Mouse (Mus musculus): ENCODE measurements at regions not wholly inside any gene's neighbourhood (a gene's known extent, or its start where the extent isn't known, plus 50 kb on each side); places are given as distances from the start of the nearest gene placed in this dataset.
A peak's percentile ranks its signal among the peaks of the same experiment; 100 is the strongest.
"Not testable (repeated sequence)": the region's sequence is repeated elsewhere in the genome, so short reads cannot be mapped to it uniquely, and the experiment has no call there.

DNA sequence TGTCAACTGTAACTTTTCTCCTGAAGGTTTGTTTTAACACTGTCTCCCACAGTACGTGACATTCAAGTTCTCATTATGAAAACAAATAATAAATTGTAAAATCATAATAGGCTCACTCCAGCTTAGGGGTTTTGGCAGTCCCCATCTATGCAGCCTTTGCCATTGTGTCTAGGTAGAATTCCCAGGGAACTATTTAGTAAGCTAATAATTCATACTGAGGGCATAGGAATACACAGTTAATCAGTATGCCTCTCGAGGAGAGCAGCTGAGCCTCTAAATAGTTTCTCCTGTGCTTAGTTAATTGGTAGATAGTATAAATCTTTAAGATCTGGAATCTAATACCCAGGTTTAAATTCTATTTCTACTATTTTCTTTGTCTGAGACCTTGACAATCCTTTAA is 191.7 kb downstream of the Tprg start:
- no peak for DNase-seq (ENCODE audit: low spot score)

- no peak for DNase-seq (ENCODE audit: low spot score)
Observed at GRCm38 (mm10) chr16:25483831-25484254, 197.2 kb downstream of the Tprg start.

DNA sequence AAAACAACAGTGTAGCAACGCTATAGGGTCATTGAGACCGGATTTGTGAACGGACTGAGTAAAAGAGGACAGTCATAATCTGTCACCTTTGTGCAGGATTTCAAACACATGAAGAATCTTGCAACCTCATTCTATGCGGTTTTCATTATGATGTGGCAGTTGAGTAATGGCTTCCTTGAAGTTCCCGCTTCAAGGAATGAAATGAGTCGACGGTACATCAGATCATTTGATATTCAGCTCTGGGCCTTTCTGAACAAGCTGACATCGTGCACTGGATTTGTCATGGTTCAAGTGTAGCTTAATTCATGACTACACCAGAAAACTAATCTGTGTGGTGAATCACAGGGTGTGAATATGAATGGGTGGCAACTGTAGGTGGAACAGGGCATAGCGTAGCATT is 198.4 kb downstream of the Tprg start:
- no peak for DNase-seq (ENCODE audit: low spot score)

DNA sequence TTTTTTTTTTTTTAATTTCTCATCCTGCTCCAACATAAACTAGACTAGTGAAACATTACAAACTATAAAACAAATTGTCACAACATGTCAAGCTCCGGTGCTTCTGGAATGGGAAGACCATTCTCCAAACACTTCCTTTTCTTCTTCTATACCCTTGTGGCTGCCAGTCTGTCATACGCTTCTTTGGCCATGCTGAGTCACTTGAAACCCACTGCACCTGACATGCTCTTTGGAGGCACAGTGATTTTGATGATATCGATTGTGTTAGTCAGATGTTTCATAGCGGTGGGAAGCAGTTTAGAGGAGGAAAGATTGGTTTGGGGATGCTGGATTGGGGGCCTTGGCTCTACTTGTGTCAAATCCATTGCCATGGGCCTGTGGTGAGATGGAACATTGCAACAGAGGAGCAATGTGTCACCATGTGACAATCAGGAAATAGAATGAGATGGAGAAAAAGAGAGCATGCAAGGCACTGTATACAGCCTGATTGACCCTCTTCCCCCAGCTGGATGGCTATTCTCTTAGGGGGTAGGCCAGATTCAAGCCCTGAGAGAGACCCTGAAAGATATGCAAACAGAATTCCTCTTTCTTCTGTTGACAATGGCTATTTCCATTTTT is 197.0 kb upstream of the Trp63 start:
- no peak for DNase-seq (ENCODE audit: low spot score)

DNA sequence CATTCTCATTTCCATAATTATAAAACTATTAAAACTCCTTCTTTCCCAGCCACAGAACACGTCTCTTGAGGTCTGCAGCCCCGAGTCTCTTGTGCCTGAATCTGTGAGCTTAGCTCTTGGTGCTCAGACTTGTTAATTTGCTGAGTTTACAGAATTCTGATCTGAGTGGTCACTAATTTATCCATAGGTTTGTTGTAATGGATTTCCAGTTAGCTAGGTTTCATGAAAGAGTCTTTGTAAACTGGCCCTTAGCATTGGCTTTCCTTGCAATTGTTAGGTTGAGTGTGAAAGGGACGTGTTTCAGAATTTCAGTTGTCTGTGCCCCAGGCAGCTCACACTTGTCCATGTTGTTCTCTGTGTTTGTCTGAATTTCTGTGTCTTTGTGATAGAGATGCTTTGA is 192.7 kb upstream of the Trp63 start:
- DNase-seq (ENCODE audit: low spot score) = no peak

GRCm38 (mm10) chr16:25494153-25494552 is 189.4 kb upstream of the Trp63 start:
- no peak for DNase-seq (ENCODE audit: low spot score)

DNA sequence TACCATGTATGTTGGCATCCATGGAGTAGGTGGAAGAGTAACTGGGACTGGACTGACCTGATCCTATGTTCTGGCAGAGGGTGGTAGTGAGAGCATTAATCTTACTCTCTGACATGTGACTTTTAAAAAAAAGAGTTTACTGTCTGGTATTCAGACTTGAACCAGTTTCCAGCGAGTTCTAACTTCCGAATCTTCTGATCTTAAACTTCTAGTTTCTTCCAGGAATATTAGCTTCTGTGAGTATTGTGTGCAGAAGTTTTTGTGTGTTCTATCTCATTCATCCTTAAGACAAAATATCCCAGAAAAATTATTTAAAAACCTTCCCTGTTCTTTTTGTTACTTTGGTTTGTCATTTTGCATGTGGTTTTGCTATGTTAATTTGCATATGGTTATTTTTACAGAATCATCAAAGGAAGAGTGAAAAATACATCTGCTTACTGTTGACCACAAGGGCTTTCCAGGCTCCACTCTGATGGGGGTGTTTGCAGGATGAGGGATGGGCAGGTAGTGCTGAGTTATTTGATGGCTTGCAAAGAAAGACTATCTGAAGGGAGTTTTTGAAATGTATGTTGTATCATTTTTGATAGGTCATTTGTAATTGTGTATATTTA is 187.9 kb upstream of the Trp63 start:
- DNase-seq (ENCODE audit: low spot score) = no peak

GRCm38 (mm10) chr16:25504829-25505228 is 178.7 kb upstream of the Trp63 start:
- DNase-seq (ENCODE audit: low spot score) = peak; percentile 10

DNA sequence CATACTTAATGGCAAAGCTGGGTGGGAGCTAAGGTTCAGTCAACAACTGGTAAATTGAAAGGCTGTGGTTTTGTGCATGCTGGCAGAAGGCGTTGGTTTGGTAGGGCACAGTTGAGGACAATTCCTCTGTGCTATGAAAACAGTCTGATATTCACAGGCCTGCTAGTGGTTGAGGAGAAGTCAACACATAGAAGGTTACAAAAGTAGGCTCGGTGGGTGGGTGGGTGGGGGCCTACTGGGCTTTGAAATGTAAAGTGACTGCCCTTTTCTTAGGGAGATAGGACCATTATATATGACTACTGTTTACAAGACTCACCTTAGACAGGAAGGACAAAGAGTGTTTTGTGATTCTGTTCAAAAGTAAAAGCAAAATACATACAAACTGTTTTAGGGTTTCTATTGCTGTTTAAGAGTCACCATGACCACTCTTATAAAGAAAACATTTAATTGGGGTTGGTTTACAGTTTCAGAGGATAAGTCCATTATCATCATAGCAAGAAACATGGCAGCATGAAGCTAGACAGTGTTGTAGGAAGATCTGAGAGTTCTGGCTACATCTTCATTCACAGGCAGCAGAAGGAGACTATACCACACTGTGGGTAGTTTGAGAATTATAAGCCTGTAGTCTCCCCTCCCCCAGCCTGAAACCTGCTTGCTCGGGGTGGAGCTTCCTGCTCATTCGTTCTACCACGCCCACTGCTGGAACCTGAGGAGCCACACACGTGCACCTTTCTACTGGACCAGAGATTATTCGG is 166.3 kb upstream of the Trp63 start:
- no peak for DNase-seq (ENCODE audit: low spot score)

GRCm38 (mm10) chr16:25523141-25523540 is 160.4 kb upstream of the Trp63 start:
- not testable (repeated sequence) for DNase-seq (ENCODE audit: low spot score)

GRCm38 (mm10) chr16:25523621-25524020 is 159.9 kb upstream of the Trp63 start:
- no peak for DNase-seq (ENCODE audit: low spot score)

GRCm38 (mm10) chr16:25527850-25528249 is 155.7 kb upstream of the Trp63 start:
- no peak for DNase-seq (ENCODE audit: low spot score)

GRCm38 (mm10) chr16:25528313-25528712 is 155.2 kb upstream of the Trp63 start:
- no peak for DNase-seq (ENCODE audit: low spot score)

- no peak for DNase-seq (ENCODE audit: low spot score)
Observed at GRCm38 (mm10) chr16:25529681-25530080, 153.9 kb upstream of the Trp63 start.

- no peak for DNase-seq (ENCODE audit: low spot score)
Observed at GRCm38 (mm10) chr16:25531761-25532336, 151.7 kb upstream of the Trp63 start.

GRCm38 (mm10) chr16:25532519-25533205 is 150.9 kb upstream of the Trp63 start:
- DNase-seq (ENCODE audit: low spot score) = no peak

GRCm38 (mm10) chr16:25533206-25533580 is 150.4 kb upstream of the Trp63 start:
- no peak for DNase-seq (ENCODE audit: low spot score)

- no peak for DNase-seq (ENCODE audit: low spot score)
Observed at GRCm38 (mm10) chr16:25536550-25536949, 147.0 kb upstream of the Trp63 start.

- no peak for DNase-seq (ENCODE audit: low spot score)
Observed at GRCm38 (mm10) chr16:25549542-25550110, 133.9 kb upstream of the Trp63 start.

DNA sequence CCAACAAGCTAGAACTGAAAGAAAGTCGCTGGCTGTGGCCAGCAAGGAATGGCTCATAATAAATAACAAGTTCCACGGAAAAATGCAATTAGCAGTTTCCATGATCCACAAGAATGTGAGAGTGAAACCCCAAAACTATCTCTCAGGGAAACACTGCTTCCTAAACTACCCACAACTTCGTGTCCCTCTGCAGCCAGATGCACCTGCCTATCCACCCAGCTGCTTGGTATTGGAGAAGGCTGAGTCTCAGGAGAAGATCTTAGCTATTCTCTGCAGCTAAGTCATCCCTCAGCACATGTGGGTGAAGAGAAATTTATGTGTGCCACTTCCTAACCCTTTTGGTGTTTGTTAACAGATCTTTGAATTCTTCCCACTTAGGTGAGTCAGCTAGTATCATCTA is 126.4 kb upstream of the Trp63 start:
- DNase-seq (ENCODE audit: low spot score) = no peak

- DNase-seq (ENCODE audit: low spot score) = no peak
Observed at GRCm38 (mm10) chr16:25580216-25580615, 103.3 kb upstream of the Trp63 start.
